Mouse (Mus musculus) common myeloid progenitor, adult 5-6 weeks (primary cell): Measurements from ENCODE around the gene Cbx1. TPM values are rescaled to one million over a fixed set of nuclear protein-coding genes. Genes with fewer than 3 reads are reported as not detected.
"Not testable (repeated sequence)": the region's sequence is repeated elsewhere in the genome, so short reads cannot be mapped to it uniquely, and the experiment has no call there.

Experiments
- ATAC-seq: replicated peaks from 2 replicates; pipeline ENCODE4 v1.8.0; 2016; ENCODE audit warnings: low read depth, mild to moderate bottlenecking, moderate TSS enrichment, inconsistent platforms; ENCODE audit not compliant: poor library complexity, severe bottlenecking
- total RNA-seq: library from RNA; stranded (forward); fragments of 200-1000, 187-1606 nt; gene quantifications from 2 replicates; pipeline ENCODE4 v1.2.3, GENCODE M21; 2017

Gene Cbx1
- total RNA-seq, 1 experiment from 2014 or later, result 94.1 TPM

- ATAC-seq, result no peak
Observed at GRCm38 (mm10) chr11:96774536-96774935, 14.4 kb upstream of the Cbx1 start.

- no peak for ATAC-seq
Observed at GRCm38 (mm10) chr11:96775063-96775462, 13.9 kb upstream of the Cbx1 start.

- no peak for ATAC-seq
Observed at GRCm38 (mm10) chr11:96775665-96776064, 13.3 kb upstream of the Cbx1 start.

- no peak for ATAC-seq
Observed at GRCm38 (mm10) chr11:96776068-96776467, 12.9 kb upstream of the Cbx1 start.

DNA sequence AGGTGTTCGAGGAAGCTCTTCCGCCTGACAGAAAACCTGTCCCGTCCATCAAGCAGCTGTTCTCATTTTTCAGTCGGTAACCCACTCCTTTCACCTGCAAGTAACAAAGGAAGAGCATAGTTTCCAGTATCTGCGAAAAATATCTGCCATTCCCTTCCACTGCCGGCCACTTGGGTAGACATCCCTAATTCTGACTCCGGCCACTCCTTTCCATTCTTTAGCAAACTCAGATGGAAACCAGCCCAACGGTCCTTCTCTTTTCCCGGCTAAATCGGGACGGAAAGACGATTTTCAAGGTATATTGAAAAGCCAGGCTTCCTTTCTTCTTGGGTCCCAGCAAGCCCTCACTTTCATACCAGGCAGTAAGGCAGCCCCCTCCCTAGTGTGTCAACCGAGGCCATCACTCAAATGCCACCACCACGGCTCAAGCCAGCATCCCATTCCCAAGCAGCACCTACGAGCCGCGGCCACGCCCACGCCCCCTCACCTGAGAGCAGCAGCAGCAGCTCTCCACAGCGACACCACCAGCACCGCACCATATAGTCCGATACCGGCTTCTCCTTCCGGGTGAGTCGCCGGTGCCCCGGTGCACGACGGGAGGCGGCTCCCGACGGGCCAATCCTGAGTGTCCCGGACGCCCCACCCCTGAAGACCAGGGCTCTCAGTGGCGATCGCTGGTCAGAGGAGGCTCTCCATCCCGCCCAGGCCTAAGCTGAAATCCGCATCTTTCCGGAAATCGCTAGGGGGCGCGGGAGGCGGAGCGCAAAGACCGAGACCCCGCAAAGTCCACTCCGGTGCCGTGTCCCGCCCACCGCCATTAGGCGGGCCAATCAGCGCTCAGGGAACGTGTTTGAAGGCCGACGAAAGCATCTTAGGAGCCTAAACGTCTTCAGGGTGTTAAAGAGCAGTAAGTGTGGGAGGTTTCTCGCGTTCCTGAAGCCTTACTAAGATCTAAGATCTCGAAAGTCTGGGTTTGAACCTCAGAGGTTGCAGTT is 11.7 kb upstream of the Cbx1 start, which contains the start of gene Snx11:
Snx11 (minus strand) TSS at position 592 of the 995 bp plus-strand sequence.
- peak; percentile 97 for ATAC-seq

DNA sequence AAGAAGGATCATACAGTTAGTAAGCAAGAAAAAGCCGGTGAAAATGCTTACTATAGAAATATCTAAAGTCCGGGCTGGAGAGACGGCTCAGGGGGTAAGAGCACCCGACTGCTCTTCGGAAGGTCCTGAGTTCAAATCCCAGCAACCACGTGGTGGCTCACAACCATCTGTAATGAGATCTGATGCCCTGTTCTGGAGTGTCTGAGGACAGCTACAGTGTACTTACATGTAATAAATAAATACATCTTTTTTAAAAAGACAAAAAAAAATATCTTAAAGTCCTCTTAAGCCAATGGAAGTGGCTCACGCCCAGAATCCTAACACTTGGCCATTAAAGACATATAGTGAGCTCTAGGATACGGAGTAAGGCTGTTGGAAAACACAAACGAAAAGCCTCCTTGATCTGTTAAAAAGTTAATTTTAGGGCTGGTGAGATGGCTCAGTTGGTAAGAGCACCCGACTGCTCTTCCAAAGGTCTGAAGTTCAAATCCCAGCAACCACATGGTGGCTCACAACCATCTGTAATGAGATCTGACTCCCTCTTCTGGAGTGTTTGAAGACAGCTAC is 10.8 kb upstream of the Cbx1 start:
- not testable (repeated sequence) for ATAC-seq

DNA sequence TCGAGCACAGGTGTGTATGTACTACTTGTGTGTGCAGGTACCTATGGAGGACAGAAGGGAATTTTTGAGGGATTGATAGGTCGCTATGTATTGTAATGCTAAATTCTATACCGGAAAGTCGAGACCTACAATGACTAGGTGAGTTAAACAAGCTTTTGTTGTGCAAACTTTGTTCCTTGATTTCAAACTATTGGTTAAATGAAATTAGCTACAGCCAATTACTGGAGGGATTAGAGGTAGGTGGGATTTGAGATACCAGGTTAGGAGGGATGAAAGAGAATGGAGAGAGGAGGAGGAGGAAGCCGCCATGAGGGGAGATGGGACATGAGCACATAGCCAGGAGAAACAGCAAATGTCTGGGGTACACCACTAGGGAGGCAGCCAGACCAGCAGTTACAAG is 8.6 kb upstream of the Cbx1 start:
- ATAC-seq, result no peak

DNA sequence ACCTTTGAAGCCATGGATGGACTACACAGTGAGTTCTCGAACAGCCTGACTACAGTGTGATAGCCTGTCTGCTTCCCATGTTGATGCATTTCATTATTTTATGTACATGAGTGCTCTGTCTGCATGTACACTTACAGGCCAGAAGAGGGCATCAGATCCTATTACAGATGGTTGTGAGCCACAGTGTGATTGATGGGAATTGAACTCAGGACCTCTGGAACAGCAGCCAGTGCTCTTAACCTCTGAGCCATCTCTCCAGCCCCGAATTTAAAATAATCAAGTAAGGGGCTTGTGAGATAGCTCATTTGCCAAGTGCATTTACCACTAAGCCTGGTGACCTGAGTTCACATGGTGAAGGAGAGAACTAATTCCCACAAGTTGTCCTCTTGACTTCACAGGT is 7.5 kb upstream of the Cbx1 start:
- no peak for ATAC-seq

DNA sequence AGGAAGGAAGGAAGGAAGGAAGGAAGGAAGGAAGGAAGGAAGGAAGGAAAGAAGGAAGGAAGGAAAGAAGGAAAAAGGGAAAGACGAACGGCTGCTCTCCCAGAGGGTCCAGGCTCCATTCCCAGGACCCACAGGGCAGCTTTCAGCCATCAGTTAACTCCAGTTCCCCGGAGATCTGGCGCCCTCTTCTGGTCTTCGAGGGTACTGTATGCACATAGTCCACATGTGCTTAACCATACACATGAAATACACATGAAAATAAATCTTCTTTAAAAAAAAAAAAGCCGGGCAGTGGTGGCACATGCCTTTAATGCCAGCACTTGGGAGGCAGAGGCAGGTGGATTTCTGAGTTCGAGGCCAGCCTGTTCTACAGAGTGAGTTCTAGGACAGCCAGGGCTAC is 4.1 kb upstream of the Cbx1 start:
- not testable (repeated sequence) for ATAC-seq

GRCm38 (mm10) chr11:96786731-96787450 is 2.0 kb upstream of the Cbx1 start:
- ATAC-seq, result no peak

GRCm38 (mm10) chr11:96789990-96790389 is 1.1 kb downstream of the Cbx1 start:
- no peak for ATAC-seq

DNA sequence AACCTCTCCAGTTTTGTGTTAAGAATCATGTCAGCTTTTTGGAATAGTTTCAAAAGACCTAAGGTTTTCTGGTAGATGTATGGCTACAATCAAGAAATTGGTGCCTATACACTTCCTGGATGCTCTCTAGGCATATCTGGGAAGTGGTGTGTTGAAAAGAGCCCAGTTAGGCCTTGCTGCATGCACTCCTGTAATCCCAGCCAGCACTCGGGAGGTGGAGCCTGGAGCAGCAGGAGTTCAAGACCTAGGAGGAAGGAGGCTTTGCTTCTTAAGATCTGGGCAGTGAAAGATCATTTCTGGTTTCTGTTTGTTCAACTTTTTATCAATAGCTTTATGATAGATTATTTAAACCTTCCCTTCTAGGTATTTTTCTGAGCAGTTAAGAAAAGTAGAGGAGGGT is 1.8 kb downstream of the Cbx1 start:
- no peak for ATAC-seq

GRCm38 (mm10) chr11:96795491-96795890 is 6.6 kb downstream of the Cbx1 start:
- ATAC-seq, result no peak

DNA sequence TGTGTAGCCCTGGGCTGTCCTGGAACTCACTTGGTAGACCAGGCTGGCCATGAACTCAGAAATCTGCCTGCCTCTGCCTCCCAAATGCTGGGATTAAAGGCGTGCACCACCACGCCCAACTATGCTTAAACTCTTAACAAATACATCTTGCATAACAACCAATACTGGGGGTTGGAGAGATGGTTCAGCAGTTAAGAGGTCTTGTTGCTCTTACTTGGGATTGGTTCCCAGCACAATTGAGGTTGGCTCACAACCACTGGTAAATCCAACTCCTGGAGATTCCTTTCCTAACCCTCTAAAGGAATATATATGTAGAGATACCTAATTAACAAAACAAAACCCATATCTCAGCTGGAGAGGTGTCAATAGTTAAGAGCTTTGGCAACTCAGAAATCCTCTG is 7.2 kb downstream of the Cbx1 start:
- ATAC-seq, result no peak

- ATAC-seq, result peak; percentile 42
Observed at GRCm38 (mm10) chr11:96796586-96796985, 7.7 kb downstream of the Cbx1 start.

DNA sequence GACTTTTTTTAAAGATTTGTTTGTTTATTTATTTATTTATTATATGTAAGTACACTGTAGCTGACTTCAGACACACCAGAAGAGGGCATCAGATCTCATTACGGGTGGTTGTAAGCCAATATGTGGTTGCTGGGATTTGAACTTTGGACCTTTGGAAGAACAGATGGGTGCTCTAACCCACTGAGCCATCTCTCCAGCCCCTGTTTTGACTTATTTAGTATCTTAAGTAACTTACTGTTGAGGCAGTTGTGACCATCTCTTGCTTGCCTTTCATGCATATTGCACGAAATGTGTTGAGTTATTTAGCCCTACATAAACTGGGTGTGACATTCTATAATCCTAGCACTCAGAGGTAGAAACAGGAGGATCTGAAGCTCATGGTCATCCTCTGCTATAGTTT is 10.6 kb downstream of the Cbx1 start:
- no peak for ATAC-seq

DNA sequence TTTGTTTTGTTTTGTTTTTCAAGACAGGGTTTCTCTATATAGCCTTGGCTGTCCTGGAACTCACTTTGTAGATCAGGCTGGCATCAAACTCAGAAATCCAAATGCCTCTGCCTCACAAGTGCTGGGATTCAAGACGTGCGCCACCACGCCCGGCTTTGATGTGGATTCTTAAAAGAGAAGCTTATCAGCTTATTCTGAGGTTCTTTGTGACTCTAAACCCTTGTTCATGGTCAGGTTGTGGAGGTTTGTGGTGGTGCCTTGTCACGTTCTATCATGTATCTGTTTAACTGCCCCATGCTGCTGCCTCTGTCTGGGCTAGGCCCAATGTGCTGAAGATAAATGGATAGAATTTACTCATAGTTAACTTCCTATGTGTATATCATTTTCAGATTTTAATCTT is 16.7 kb downstream of the Cbx1 start:
- ATAC-seq, result no peak

DNA sequence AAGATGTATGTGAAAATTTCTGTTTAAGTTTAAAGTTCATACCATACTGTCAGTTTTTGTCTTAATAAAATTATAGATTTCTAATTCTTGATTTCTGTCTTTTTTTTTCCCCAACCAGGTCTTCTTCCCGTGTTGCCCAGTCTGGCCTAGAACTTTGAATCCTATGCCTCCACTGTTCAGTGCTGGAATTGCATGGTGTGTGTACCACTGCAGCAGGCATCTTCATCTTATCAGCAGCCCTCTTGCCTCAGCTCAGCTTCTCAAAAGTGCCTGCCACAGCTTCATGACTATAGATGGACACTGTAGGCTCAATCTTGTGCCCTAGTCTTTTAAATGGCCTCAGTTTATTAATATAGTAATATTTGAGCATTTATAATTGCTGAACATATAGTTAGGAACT is 19.1 kb downstream of the Cbx1 start:
- ATAC-seq, result 0 out of 2 replicates have a peak, but pooled peaks have one; percentile 52

- no peak for ATAC-seq
Observed at GRCm38 (mm10) chr11:96809562-96810235, 20.8 kb downstream of the Cbx1 start.

DNA sequence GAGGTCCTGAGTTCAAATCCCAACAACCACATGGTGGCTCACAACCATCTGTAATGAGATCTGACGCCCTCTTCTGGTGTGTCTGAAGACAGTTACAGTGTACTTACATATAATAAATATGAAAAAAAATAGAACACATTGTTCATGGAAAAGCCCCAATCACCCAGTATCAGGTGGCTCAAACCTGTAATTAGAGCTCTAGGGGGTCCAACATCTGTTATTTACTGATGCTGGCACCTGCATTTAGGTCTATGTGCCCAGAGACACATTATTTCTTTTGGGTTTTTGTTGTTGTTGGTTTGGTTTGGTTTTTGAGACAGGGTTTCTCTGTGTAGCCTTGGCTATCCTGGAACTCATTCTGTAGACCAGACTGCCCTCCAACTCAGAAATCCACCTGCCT is 22.3 kb downstream of the Cbx1 start:
- ATAC-seq, result not testable (repeated sequence)
